Mouse (Mus musculus): ENCODE results near the gene Ssrp1.

The Ssrp1 gene

GRCm38 (mm10) chr2:85037047-85038026, at the start of gene Ssrp1, which contains the start of gene P2rx3:
Gene Ssrp1 (plus strand): TSS chr2:85037234.
Gene P2rx3 (minus strand): TSS chr2:85037462.
- DNase-seq: peak; percentile 99

DNA sequence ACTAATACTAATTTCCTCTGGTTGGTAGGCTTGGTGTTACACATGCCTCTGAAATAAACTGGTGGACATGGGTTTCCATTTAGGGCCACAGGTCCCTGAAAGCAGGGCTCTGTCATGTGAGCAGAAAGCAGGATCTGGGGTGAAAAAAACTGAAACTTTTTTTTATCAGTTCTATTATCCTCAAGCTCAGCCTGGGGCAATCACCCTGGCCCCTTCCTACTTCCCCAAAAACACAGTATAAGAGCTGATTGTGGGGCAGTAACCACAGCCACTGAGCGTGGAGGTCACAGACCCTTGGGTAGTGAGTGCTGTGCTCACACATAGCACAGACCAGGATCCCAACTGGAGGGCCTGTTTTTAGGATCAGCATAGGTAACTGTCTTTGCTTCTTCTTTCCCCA, 49.1 kb upstream of the Ssrp1 start, which contains the start of gene Prg3:
TSS of gene Prg3 (plus strand) at position 286 of the 400 bp plus-strand sequence.
- DNase-seq: peak; percentile 76

GRCm38 (mm10) chr2:84996376-84996775, 40.7 kb upstream of the Ssrp1 start:
- DNase-seq: no peak

- peak; percentile 97 for DNase-seq
Observed at GRCm38 (mm10) chr2:84999486-85000181, 37.4 kb upstream of the Ssrp1 start.

DNA sequence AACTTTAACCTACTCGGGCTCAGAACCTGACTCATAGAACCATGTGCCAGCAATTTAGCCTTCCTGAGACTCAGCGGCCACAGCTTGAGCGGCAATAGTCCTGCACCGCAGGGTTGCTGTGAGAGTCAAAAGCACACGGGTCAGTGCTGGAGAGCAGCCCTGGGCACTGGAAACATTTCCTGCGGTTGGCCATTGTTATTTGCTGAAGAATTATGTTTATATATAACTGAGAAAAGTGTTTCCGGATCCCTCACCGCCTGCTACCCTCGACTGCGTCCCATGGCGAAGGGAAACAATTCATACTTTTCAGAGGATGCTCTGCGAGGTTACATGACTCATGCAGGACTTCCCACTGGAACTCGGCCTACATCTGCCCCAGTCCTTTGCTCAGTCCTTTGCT, 35.5 kb upstream of the Ssrp1 start:
- DNase-seq: peak; percentile 93

DNA sequence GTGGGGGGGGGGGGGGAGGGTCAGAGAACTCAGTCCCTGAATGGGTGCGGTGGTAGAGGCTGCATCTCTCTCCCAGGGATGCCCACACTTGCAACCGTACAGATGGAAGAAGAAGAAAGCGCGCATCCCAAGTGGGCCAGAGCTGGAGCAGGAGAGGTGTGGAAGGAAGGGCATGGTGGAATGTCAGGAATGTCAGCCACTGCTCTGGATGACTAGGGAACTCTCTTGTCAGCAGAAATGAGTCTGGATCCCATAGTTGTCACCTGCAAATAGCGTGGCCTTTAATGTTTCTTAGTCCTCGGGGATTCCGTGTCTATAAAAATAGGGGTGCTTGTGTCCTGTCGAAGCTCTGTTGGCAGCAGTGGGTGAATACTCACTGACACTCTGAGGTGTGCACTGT, 34.5 kb upstream of the Ssrp1 start:
- DNase-seq: no peak

DNA sequence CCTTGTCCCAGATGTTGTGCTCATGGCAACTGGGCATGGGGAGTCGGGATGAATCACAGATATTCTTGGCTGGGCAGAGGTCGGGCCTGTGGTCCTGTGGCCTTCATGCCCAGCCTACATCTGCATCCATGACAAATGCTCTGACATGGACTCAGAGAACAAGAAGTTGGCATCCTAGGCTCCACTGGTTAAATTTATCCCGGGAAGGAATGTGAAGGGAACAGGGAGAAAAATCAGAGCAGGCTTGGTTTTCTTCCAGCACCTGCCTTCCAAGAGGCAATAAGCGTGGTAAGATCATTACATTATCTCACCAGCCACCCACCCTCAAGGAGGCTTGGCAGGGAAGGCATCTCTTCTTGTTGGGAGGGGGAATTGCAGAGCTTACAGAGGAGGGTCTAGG, 32.7 kb upstream of the Ssrp1 start:
- DNase-seq: no peak

DNA sequence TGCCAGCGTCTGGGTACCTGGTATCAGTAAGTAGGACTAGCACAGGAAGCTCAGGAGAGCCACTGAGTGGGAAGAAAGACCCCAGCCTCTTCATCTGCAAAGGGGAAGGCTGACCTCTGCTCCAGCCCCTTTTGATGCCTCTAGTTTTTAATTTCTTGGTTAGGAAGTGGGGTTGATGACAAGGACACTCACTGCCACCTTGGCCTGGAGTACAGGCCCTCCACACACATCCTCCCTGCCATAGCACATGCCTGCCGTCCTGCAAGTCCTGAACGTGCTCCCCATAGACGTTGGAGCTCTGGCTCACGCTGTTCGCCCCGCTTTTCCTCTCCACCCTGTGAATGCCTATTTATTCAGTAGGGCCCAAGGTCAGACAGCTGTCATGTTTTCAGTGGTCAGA, 30.4 kb upstream of the Ssrp1 start:
- peak; percentile 91 for DNase-seq

DNA sequence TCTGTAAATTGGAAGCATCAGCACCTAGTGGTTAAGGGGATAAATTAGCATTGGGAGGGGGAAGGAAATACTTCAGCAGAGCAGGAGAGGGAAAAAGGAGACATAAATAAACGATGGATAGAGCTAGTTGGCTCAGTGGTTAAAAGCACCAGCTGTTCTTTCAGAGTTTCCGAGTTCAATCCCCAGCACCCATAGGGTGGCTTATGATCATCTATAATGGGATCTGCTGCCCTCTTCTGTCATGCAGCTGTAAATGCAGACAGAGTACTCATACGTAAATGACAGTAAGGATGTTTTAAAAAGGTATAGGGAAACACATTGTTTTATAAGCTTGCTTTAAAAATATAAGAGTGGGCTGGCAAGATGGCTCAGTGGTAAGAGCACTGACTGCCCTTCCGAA, 29.3 kb upstream of the Ssrp1 start:
- DNase-seq: no peak

GRCm38 (mm10) chr2:85009212-85009611, 27.8 kb upstream of the Ssrp1 start:
- DNase-seq: no peak

DNA sequence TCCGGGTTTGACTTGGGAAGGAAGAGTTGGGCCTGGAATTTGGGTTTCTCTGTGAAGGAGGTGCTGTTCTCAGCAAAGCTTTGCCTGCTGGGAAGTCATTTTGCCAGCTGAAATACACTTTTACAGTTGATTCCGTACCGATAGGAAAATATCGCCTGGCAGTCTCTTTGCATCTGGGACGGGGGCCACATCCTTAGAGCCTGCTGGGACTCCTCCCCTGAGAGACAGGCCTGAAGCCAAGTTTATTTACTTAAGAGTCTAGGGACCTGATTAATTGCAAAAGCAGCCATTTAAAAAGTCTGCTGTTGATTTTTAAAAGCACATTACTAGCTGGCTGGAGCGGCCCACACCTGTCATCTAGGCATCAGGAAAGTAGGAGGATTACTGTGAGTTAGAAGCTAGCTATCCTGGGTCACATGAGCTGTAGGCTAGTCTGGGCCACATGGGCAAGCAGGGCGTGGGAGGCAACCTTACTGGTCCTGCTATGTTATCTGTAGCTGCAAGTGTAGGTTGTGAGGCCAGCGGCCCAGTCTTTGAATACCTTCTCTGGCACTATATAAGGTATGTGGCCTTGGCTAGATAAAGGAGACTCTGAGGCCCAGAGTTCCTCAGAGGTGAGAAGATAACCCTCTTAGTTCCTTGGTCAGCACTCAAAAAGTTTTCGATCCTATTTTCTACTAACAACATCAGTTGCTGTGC, 25.0 kb upstream of the Ssrp1 start:
- peak; percentile 94 for DNase-seq

DNA sequence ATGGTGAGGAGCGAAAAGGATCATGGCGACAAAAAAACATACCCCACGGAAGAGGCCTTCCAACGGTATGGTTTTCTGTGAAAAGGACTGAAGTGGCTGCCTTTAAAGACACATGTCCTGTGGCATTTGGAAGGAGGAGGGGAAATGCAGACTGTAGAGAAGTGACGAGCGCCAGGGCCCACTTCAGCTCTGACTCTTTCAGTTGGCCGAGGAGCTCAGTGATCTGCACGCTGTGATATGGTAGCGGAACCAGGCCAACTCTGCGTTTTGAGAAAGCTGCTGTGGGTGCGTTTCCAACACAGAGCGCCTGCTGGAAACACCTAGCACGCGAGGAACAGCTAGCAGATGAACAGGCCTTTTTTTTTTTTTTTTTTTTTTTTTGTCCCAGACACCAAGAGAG, 24.4 kb upstream of the Ssrp1 start:
- no peak for DNase-seq

DNA sequence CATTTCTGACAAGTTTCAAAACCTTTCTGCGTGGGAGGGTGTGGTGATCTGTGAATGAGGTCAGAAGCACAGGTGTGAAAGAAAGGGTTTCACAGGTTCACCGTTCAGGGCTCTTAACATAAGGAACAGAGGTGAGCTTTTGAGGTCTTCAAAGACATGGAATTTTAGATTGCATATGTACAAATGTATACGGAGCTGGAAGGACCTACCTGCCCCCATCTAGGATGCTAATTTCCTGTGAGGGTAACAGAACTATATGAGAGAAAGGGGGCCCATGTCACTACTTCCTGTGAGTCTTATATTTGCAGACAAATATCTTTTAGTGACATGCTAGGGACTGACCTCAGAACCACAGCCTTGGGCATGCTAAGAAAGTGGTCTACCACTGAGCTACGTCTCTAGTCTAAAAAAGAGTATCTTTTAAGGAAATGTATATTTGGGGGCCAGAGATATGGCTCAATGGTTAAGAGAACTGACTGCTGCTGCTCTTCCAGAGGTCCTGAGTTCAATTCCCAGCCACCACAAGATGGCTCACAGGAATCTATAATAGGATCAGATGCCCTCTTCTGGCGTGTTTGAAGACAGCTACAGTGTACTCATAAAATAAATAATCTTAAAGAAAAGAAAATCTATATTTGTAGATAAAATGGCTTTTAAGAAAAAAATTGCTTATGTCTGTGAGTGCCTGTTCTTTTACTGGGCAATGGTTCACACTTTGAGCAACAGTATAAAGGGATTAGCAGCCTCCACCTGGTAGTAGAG, 23.0 kb upstream of the Ssrp1 start:
- no peak for DNase-seq

GRCm38 (mm10) chr2:85014588-85014982, 22.4 kb upstream of the Ssrp1 start:
- DNase-seq: no peak

GRCm38 (mm10) chr2:85022043-85022442, 15.0 kb upstream of the Ssrp1 start:
- no peak for DNase-seq

- no peak for DNase-seq
Observed at GRCm38 (mm10) chr2:85026178-85026577, 10.9 kb upstream of the Ssrp1 start.

- no peak for DNase-seq
Observed at GRCm38 (mm10) chr2:85027281-85027680, 9.8 kb upstream of the Ssrp1 start.

DNA sequence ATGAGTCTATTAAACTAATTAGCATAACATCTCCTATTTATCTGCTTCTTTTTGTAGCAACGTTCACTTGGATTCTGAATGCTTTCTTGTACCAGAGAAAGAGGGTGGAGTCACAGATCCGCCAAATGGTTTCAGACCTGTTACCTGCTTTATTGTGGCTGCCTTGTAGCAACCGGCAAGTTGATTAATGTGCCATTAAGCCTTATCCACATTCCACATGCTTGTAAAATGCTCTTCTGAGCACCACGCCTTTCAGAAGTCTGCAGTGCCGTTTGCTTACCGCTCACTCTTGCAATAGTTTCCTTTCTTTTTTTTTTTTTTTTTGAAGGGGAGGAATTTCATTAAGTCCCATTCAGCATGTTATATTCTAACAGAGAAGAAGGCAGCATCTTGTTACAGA, 7.1 kb upstream of the Ssrp1 start:
- no peak for DNase-seq

- DNase-seq: no peak
Observed at GRCm38 (mm10) chr2:85030989-85031388, 6.0 kb upstream of the Ssrp1 start.

DNA sequence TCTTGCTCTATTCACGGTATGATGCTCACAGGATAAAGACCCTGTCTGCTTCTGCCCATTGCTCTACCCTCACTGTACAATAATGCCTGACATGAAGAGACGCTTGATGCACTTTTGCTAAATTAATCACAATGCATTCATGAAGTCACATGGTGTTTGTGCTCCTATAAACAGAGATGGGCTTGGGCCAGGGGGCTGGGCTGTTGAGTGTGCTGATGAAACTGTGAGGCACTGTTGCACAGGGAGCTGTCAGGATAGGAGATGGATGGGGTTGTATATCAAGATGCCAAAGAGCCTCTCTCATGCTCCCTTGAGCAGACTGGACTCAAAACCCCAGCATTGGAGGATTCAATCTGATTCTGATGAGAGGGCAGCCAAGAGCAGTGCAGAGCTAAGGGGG, 3.9 kb upstream of the Ssrp1 start:
- DNase-seq: no peak

DNA sequence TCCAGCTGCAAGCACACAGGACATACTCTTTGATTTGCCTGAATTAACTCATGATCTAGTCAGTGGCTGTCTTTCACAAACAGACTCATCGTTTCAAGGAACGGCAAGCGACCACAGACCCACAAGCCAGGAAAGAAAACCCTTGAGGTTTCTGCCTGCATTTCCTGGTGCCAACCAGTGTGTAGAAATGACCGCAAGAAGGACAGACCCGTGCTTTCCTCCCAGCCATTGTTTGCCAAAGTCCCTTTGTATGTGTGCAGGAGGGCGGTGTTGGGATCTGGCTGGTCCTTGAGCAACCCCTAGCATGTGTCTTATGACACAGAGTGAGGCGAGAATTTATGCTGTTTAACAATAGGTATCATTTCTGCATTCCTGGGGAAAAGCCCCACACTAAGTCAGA, 2.9 kb upstream of the Ssrp1 start:
- DNase-seq: no peak

DNA sequence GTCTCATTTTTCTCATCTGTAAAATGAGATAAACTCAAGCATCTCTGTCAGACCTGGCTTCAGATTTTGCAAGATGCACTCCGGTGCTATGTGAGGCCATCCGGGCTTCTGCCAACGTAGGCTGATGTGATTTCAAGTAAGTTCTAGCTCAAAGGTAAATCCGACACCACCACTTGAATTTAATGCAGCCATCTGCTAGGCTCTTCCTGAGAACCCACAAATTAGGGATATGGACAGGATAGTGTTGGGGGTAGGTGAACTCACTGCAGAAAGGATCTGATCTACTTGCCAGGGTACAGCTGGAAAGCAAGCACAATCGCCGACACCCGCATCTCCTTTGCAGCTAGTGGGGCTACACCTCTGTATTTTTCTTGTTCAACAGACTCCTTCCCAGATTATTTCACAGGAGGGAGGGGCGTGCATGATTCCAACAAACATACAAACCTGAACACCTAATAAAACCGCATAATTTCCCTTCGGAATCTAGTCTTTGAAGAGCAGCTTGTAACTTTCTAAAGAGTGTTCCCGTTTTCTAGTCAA, 457 bp upstream of the Ssrp1 start:
- DNase-seq: peak; percentile 83
